Mouse (Mus musculus) erythroblast, adult 5-6 weeks (primary cell): ENCODE results near the gene Vash2. TPM values are rescaled to one million over a fixed set of nuclear protein-coding genes. Genes with fewer than 3 reads are reported as not detected.
"Not testable (repeated sequence)": the region's sequence is repeated elsewhere in the genome, so short reads cannot be mapped to it uniquely, and the experiment has no call there.

ENCODE experiments used
- ATAC-seq: replicated peaks from 2 replicates; pipeline ENCODE4 v1.8.0; 2016; ENCODE audit warnings: moderate number of reproducible peaks, mild to moderate bottlenecking, moderate TSS enrichment, inconsistent platforms; ENCODE audit not compliant: poor library complexity, low FRiP score, severe bottlenecking
- total RNA-seq, 2 experiments: library from RNA; stranded (forward) in 1 of 2; stranded (reverse) in 1 of 2; fragments of 150-400 nt in 1 of 2; fragments of 200-764, 138-1000 nt in 1 of 2; gene quantifications; 2 replicates each; pipeline versions ENCODE4 v1.2.3 to v1.2.4; 2015 to 2017; ENCODE audit warnings: low replicate concordance in 2 of 2

Vash2 gene
- total RNA-seq (2015; ENCODE audit: low replicate concordance): not detected in 2 replicates
- total RNA-seq (2017; ENCODE audit: low replicate concordance): 0.42 TPM in 1 of 2 replicates, not detected in the other

GRCm38 (mm10) chr1:190979100-190979563 is at the start of gene Vash2:
Gene Vash2 (minus strand): TSS chr1:190979296.
- ATAC-seq: no peak

- ATAC-seq: peak; percentile 98
Observed at GRCm38 (mm10) chr1:191026021-191026713, 47.1 kb upstream of the Vash2 start, which contains the start of gene Flvcr1. Gene Flvcr1 (minus strand): TSS chr1:191026158.

- ATAC-seq: peak; percentile 31
Observed at GRCm38 (mm10) chr1:191025016-191026012, 46.2 kb upstream of the Vash2 start.

- not testable (repeated sequence) for ATAC-seq
Observed at GRCm38 (mm10) chr1:191023806-191024205, 44.7 kb upstream of the Vash2 start.

- no peak for ATAC-seq
Observed at GRCm38 (mm10) chr1:191023140-191023539, 44.0 kb upstream of the Vash2 start.

- no peak for ATAC-seq
Observed at GRCm38 (mm10) chr1:191021016-191021415, 41.9 kb upstream of the Vash2 start.

- ATAC-seq: no peak
Observed at GRCm38 (mm10) chr1:191020217-191020924, 41.3 kb upstream of the Vash2 start.

- ATAC-seq: no peak
Observed at GRCm38 (mm10) chr1:191019803-191020202, 40.7 kb upstream of the Vash2 start.

GRCm38 (mm10) chr1:191014271-191014670 is 35.2 kb upstream of the Vash2 start:
- ATAC-seq: no peak

- no peak for ATAC-seq
Observed at GRCm38 (mm10) chr1:191008707-191009106, 29.6 kb upstream of the Vash2 start.

- ATAC-seq: 0 out of 2 replicates have a peak, but pooled peaks have one; percentile 20
Observed at GRCm38 (mm10) chr1:191002201-191002600, 23.1 kb upstream of the Vash2 start.

- no peak for ATAC-seq
Observed at GRCm38 (mm10) chr1:191000686-191001085, 21.6 kb upstream of the Vash2 start.

- no peak for ATAC-seq
Observed at GRCm38 (mm10) chr1:190998027-190998426, 18.9 kb upstream of the Vash2 start.

- ATAC-seq: no peak
Observed at GRCm38 (mm10) chr1:190996346-190996877, 17.3 kb upstream of the Vash2 start.

- no peak for ATAC-seq
Observed at GRCm38 (mm10) chr1:190995548-190995947, 16.5 kb upstream of the Vash2 start.

- ATAC-seq: no peak
Observed at GRCm38 (mm10) chr1:190989437-190990082, 10.5 kb upstream of the Vash2 start.

- no peak for ATAC-seq
Observed at GRCm38 (mm10) chr1:190981412-190981811, 2.3 kb upstream of the Vash2 start.

GRCm38 (mm10) chr1:190980470-190980869 is 1.4 kb upstream of the Vash2 start:
- no peak for ATAC-seq

- ATAC-seq: no peak
Observed at GRCm38 (mm10) chr1:190978511-190979073, 504 bp downstream of the Vash2 start.
